Mouse (Mus musculus) Muller cell, postnatal 12 days (primary cell): ENCODE data around the gene Fbxo9.

ENCODE experiments used
- DNase-seq: peaks from one replicate; pipeline ENCODE4 v3.0.0-alpha.2; 2015; ENCODE audit errors: inconsistent ontology term

The Fbxo9 gene

GRCm38 (mm10) chr9:78070496-78070895 lies 38.4 kb downstream of the Fbxo9 start:
- DNase-seq: no peak

- DNase-seq: no peak
Observed at GRCm38 (mm10) chr9:78064121-78064520, 44.7 kb downstream of the Fbxo9 start.

GRCm38 (mm10) chr9:78062392-78062791 lies 46.5 kb downstream of the Fbxo9 start:
- no peak for DNase-seq

- DNase-seq: no peak
Observed at GRCm38 (mm10) chr9:78059525-78060120, 49.2 kb downstream of the Fbxo9 start.

- no peak for DNase-seq
Observed at GRCm38 (mm10) chr9:78054298-78054697, 54.6 kb downstream of the Fbxo9 start.

- DNase-seq: no peak
Observed at GRCm38 (mm10) chr9:78053821-78054220, 55.0 kb downstream of the Fbxo9 start.

- DNase-seq: no peak
Observed at GRCm38 (mm10) chr9:78051677-78052076, 57.2 kb downstream of the Fbxo9 start, which contains the start of gene Gcm1. Gene Gcm1, plus strand, starts transcription at chr9:78051924.

GRCm38 (mm10) chr9:78050452-78050970 lies 58.4 kb downstream of the Fbxo9 start:
- no peak for DNase-seq

GRCm38 (mm10) chr9:78046755-78047154 lies 62.1 kb downstream of the Fbxo9 start:
- DNase-seq: no peak

- DNase-seq: peak; percentile 87
Observed at GRCm38 (mm10) chr9:78045171-78045570, 63.7 kb downstream of the Fbxo9 start.

- DNase-seq: peak; percentile 72
Observed at GRCm38 (mm10) chr9:78038755-78039489, 69.9 kb downstream of the Fbxo9 start.

- no peak for DNase-seq
Observed at GRCm38 (mm10) chr9:78035831-78036230, 73.0 kb downstream of the Fbxo9 start.

GRCm38 (mm10) chr9:78035296-78035695 lies 73.6 kb downstream of the Fbxo9 start:
- no peak for DNase-seq

- DNase-seq: no peak
Observed at GRCm38 (mm10) chr9:78032930-78033329, 75.9 kb downstream of the Fbxo9 start.
